Comparison of ENCODE assay signal across 20 mouse cellular contexts in genomic region chr17:3615553-3615952, GRCm38 (mm10).
"Had no signal": no experiment of that assay in that cellular context is flagged by ENCODE, and none has a peak within 500 bp of the region (broad histone marks: within the 10 kb centered on the region; RNA-seq: fewer than 3 reads in every experiment).

No protein-coding gene starts in this region.

- H3K27me3 ChIP-seq: liver, embryonic 12.5 days; midbrain, embryonic 12.5 days; neural tube, embryonic 13.5 days; neural tube, embryonic 15.5 days; stomach, embryonic 15.5 days had no signal

- H3K4me1 ChIP-seq: liver, embryonic 12.5 days; stomach, embryonic 15.5 days had no signal

- H3K27ac ChIP-seq: liver, embryonic 12.5 days; liver, embryonic 14.5 days; midbrain, embryonic 10.5 days; midbrain, embryonic 12.5 days; neural tube, embryonic 13.5 days; neural tube, embryonic 15.5 days; stomach, embryonic 15.5 days; stomach, postnatal 0 days had no signal

- H3K9ac ChIP-seq: liver, embryonic 12.5 days; liver, embryonic 14.5 days; midbrain, embryonic 12.5 days; neural tube, embryonic 13.5 days; neural tube, embryonic 15.5 days; stomach, embryonic 15.5 days had no signal

- H3K9me3 ChIP-seq: liver, embryonic 12.5 days; midbrain, embryonic 10.5 days; midbrain, embryonic 12.5 days; neural tube, embryonic 13.5 days; neural tube, embryonic 15.5 days; stomach, embryonic 15.5 days had no signal

- H3K4me3 ChIP-seq: liver, embryonic 12.5 days; midbrain, embryonic 10.5 days; midbrain, embryonic 12.5 days; myocyte; neural tube, embryonic 13.5 days; neural tube, embryonic 15.5 days; stomach, embryonic 15.5 days had no signal

- ATAC-seq: liver, embryonic 12.5 days; midbrain, embryonic 16.5 days had no signal

- DNase-seq: lung, postnatal 10 days; lung, postnatal 36 days; midbrain, embryonic 14.5 days; retina, postnatal 1 day; right cerebral cortex, adult 18-20 months; right cerebral cortex, postnatal 25 days; right cerebral cortex, postnatal 4 days; thymus, adult 2 months; thymus, postnatal 25 days; thymus, postnatal 4 days had no signal

- H3K4me2 ChIP-seq: liver, embryonic 12.5 days; midbrain, embryonic 12.5 days; neural tube, embryonic 13.5 days; neural tube, embryonic 15.5 days; stomach, embryonic 15.5 days had no signal

- H3K36me3 ChIP-seq: liver, embryonic 12.5 days; midbrain, embryonic 10.5 days; midbrain, embryonic 12.5 days; neural tube, embryonic 13.5 days; neural tube, embryonic 15.5 days; stomach, embryonic 15.5 days had no signal
